Mouse (Mus musculus): ENCODE measurements around the gene Pms2.

Gene Pms2

GRCm38 (mm10) chr5:143909417-143910400, at the start of gene Pms2, which contains the start of gene Aimp2:
Gene Pms2 (plus strand): TSS chr5:143909964.
Gene Aimp2 (minus strand): TSS chr5:143909847.
- DNase-seq (ENCODE audit: low read depth, low spot score): peak; percentile 98

DNA sequence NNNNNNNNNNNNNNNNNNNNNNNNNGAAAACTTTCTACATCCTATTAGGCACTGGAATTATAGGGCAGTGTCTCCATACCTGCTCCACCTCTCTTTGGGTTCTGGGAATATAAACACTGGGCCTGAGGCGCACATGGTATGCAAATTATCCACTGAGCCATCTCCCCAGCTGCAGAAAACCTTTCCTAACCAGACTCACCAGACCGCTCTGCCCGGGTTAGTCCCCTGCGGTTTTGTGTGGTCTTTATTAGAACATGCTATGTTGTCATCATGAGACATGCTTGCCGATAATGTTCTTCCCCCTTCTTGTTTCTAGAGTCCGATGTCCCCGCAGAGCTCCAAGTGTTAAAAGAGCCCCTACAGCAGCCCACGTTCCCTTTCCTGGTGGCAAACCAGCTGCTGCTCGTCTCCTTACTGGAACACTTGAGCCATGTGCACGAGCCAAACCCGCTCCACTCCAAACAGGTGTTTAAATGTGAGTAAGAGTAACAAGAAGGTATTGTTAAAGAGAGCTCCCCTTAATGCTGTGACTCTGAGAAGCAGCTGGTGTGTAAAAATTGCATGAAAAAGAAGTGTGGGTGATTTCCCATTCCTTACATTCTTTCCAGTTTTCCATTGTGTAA, 38.1 kb upstream of the Pms2 start:
- no peak for DNase-seq (ENCODE audit: low read depth, low spot score)

DNA sequence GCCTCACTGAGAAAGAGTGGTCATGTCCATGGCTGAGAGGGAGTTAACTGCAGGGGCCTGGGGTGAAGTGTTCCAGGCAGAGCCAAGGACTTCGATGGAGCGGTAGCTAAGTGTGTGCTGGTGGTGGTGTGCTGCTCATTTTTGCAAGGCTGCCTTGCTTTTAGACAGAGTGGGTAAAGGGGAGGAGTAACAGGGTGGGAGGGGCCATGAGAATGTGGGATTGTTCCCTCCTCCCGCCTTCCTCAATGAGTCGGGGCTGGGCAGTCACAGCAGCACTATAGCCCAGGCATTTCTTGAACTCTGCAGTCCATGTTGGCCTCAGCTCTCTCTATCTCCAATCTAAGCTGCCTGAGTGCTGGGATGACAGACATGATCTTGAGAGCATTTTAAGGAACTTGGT, 35.2 kb upstream of the Pms2 start:
- DNase-seq (ENCODE audit: low read depth, low spot score): no peak

DNA sequence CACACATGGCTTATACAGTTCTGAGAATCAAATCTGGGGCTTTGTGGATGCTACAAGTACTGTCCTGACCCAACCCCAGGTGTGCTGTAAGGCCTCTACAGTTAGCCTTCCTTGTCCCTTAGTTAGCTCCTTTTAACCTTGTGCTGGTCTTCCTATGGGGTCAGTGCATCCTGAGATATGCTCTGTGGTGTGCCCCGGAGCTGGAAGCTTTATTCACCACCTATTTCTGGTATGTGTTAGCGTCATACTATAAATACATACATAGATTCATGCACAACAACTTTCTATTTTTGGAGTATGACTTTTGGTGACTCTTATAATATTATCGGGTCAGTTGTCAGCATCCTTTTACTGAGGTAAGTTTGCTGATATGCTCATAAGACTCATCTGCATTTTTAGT, 24.5 kb upstream of the Pms2 start:
- no peak for DNase-seq (ENCODE audit: low read depth, low spot score)

- no peak for DNase-seq (ENCODE audit: low read depth, low spot score)
Observed at GRCm38 (mm10) chr5:143890741-143891140, 19.0 kb upstream of the Pms2 start.

- DNase-seq (ENCODE audit: low read depth, low spot score): no peak
Observed at GRCm38 (mm10) chr5:143892255-143892886, 17.4 kb upstream of the Pms2 start.

DNA sequence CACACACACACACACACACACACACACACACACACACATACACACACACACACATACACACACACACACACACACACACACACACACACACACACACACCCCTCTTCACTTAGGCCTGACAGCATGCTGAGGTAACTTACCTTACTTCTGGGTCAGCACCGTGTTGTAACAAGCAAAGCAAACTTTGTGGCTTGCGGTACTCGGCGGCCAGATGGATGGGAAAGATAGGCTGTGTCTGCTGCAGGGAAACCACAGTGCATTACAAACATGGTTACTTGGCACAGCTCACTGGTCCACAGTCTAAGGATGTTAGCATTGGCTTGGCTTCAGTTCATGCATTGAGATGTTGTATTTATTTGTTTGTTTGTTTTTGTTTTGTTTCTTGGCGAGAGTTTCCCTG, 16.4 kb upstream of the Pms2 start:
- DNase-seq (ENCODE audit: low read depth, low spot score): no peak

- no peak for DNase-seq (ENCODE audit: low read depth, low spot score)
Observed at GRCm38 (mm10) chr5:143897635-143898330, 12.0 kb upstream of the Pms2 start, which contains the start of gene Ankrd61. Gene Ankrd61 (minus strand): TSS chr5:143897685.

GRCm38 (mm10) chr5:143902111-143902510, 7.7 kb upstream of the Pms2 start:
- DNase-seq (ENCODE audit: low read depth, low spot score): no peak

DNA sequence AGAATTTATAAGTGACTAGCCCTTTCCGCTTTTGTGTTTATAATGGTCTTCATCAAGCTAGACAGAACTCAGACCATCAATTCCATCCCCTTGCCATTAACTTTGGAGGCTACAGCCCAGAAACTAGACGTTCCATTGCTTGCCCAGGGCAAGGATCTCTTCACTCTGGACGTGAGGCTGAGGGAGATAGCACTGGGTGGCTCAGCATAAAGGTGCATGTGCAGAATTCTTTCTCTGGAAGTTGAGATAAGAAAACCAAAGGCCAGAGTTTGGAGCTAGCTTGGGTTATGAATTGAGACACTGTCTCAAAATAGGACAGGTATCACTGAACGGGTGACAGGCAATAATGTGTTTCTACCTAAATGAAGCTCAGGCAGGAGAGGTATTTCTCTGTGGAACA, 6.0 kb upstream of the Pms2 start:
- DNase-seq (ENCODE audit: low read depth, low spot score): no peak

GRCm38 (mm10) chr5:143906429-143906828, 3.3 kb upstream of the Pms2 start:
- DNase-seq (ENCODE audit: low read depth, low spot score): no peak

DNA sequence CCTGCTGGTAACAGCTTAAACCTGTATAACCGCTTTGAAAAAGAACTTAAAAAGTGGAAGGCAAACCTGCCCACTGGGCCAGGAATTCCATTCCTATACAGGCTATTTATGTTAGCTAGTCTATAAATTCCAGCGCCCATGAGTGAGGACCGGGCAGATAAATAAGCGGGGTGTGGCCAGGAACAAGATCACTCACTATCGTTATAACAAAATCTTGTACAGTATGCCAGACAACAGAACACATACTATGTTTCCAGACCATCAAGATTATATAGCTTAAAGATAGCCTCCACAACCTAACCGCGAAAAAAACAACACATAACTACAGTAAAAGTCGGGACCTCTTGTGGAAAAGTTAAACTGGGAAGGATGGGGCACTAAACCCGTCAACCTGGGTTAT, 838 bp upstream of the Pms2 start:
- DNase-seq (ENCODE audit: low read depth, low spot score): peak; percentile 16

DNA sequence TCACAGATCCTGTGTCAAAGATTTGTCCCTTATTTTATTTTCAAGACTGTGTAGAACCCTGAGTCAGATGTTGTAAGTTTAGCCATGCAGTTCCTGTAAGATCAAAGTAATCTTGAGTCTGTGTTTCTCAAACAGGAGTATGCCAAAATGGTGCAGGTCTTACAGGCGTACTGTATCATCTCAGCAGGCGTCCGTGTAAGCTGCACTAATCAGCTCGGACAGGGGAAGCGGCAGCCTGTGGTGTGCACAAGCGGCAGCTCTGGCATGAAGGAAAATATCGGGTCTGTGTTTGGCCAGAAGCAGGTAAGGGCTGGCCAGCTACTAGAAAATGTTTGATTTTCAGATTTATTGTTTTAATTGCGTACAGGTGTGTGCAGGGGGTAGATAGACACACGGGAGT, 6.5 kb downstream of the Pms2 start:
- no peak for DNase-seq (ENCODE audit: low read depth, low spot score)

DNA sequence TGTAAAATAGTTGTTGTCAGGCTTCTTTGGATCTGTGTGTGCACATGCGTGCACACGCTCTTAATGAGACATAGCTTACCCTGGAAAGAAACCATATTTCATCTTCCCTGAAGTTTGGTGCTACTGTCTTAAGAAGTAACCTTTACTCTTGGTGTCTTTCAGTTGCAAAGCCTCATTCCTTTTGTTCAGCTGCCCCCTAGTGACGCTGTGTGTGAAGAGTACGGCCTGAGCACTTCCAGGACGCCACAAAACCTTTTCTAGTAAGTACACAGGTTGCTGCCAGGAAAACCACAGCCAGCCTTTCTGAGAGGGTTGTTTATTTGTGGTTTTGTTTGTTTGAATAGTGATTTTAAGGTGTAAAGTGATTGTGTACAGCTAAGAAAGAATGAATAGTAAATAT, 7.7 kb downstream of the Pms2 start:
- DNase-seq (ENCODE audit: low read depth, low spot score): peak; percentile 34

DNA sequence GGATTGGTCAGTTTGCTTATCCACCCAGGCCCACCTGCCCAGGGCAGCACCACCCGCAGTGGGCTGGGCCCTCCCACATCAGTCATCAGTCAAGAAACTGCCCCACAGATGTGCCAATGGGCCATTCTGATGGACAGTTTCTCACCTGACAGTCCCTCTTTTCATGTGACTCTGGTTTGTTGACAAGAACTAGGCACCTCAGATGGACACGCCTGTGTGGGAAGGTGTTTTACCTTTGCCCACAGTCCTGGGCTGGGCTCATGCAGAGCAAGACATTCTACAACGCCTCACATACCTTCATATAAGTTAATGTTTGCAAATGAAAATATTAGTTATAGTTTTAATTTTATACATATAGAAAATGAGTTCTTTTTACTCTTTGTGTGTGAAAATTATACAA, 8.4 kb downstream of the Pms2 start:
- no peak for DNase-seq (ENCODE audit: low read depth, low spot score)

DNA sequence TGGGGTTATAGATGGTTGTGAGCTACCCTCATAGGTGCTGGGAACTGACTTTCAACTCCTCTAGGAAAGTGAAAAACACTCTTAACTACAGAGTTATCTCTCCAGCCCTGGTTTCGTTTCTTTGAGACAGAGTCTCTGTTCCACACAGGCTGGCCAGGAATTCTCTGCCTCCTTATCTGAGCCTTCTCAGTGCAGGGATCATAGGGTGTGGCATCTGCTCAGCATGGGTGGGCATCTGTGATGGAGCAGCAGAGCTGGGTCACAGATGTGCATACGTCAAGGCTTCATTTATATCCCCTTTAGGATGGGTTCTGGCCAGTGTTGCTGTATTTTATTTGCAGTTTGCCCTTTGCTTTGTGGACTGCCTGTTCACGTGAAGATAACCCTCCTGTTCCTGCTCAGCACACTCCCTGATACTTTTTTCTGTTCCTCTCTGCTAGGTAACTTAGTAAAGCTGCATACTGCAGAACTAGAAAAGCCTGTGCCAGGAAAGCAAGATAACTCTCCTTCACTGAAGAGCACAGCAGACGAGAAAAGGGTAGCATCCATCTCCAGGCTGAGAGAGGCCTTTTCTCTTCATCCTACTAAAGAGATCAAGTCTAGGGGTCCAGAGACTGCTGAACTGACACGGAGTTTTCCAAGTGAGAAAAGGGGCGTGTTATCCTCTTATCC, 15.2 kb downstream of the Pms2 start:
- no peak for DNase-seq (ENCODE audit: low read depth, low spot score)

- no peak for DNase-seq (ENCODE audit: low read depth, low spot score)
Observed at GRCm38 (mm10) chr5:143927875-143928274, 18.1 kb downstream of the Pms2 start, which contains the start of gene Gm42421. Gene Gm42421 (plus strand): TSS chr5:143928175.

DNA sequence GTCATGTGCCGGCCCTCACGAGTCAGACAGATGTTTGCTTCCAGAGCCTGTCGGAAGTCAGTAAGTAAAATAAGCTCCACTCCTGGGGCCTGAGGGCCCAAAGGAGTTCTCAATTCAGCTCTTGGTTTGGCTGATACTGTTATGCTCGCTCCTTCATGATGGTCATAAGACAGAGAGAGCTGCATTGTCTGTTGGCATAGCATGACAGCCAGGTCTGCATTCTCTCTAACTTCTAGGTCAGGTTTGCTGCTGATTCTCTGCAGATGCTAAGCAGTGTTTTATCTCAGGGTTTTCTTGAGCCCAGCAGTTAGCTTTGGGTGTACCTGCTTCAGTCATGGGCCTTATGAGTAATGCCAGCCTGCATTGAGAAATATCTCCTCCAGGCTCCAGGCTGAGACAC, 19.5 kb downstream of the Pms2 start:
- no peak for DNase-seq (ENCODE audit: low read depth, low spot score)

GRCm38 (mm10) chr5:143930656-143931055, 20.9 kb downstream of the Pms2 start:
- no peak for DNase-seq (ENCODE audit: low read depth, low spot score)

GRCm38 (mm10) chr5:143931863-143932580, 22.3 kb downstream of the Pms2 start:
- no peak for DNase-seq (ENCODE audit: low read depth, low spot score)
